Mouse (Mus musculus): ENCODE measurements around the gene Akr7a5. TPM values are rescaled to one million over a fixed set of nuclear protein-coding genes. Genes with fewer than 3 reads are reported as not detected.

Gene Akr7a5
- 10 to 100 TPM; 28.2 to 29.7 TPM for total RNA-seq (2021)
- long read RNA-seq, experiment 1, transcript Akr7a5-201 (7 exons, 1,288 nt): major isoform, 29 of 33 reads
- long read RNA-seq, experiment 1, partial matches to known transcripts: 1 of 33 reads
- long read RNA-seq, experiment 1, other reads (novel, unspliced or antisense): 3 of 33 reads
- long read RNA-seq, experiment 2, transcript Akr7a5-201 (7 exons, 1,288 nt): major isoform, 38 of 44 reads
- long read RNA-seq, experiment 2, partial matches to known transcripts: 0 of 44 reads
- long read RNA-seq, experiment 2, other reads (novel, unspliced or antisense): 6 of 44 reads

DNA sequence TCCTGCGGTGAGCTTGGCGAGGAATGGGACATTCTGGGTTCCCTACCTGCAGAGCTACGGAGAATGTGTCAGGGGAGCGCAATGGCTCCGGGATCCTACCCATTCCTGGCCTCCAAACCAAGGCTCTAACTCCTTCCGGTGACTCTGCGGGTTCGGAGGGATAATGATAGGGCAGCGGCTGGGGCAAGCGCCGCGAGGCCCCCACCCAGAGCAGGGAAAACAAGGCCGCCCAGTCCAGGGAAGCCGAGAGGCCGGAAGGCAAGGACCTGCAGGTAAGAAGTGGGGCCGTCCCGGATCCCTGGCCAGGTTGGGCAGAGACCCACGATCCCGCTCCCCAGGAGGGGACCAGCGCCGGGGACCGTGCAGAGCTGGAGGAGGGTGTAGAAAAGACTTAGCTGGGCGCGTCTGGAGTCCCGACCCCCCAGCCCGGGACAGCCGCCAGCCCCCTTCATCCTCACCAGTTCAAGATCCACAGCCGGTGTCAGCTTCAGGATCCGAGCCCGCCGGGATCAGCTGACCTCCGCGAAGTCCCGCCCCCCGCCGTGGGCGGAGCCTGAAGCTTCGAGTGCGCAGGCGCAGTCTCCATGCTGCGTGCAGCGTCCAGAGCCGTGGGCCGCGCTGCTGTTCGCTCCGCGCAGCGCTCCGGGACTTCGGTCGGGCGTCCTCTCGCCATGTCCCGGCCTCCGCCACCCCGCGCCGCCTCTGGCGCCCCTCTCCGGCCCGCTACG, at the start of gene Akr7a5, which contains the start of gene Pqlc2:
Gene Akr7a5, plus strand, starts transcription at position 574 of the 728 bp plus-strand sequence.
Gene Pqlc2, minus strand, starts transcription at position 538 of the 728 bp plus-strand sequence.
- peak; percentile 97 to 98 for DNase-seq (ENCODE audit: low spot score in 2 of 2)

DNA sequence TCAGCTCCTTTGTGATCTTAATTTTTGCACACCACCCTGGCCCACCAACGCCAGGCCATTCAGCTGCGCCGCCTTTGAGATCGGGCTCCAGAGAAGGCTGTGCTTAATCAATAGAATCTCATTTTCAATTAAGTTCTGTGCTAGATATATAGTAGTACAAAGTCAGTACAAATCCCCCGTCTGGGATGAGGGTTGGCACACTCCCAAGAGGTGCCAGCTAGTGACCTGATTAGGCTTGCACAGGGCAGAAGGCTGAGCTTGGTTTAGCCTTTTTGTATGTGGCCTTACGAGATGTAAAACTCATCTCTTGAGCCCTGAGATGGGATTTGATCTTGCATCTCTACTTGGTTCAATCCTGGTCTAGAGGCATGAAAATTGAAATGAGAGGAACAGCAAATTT, 47.6 kb upstream of the Akr7a5 start:
- DNase-seq (ENCODE audit: low spot score in 2 of 2): no peak

DNA sequence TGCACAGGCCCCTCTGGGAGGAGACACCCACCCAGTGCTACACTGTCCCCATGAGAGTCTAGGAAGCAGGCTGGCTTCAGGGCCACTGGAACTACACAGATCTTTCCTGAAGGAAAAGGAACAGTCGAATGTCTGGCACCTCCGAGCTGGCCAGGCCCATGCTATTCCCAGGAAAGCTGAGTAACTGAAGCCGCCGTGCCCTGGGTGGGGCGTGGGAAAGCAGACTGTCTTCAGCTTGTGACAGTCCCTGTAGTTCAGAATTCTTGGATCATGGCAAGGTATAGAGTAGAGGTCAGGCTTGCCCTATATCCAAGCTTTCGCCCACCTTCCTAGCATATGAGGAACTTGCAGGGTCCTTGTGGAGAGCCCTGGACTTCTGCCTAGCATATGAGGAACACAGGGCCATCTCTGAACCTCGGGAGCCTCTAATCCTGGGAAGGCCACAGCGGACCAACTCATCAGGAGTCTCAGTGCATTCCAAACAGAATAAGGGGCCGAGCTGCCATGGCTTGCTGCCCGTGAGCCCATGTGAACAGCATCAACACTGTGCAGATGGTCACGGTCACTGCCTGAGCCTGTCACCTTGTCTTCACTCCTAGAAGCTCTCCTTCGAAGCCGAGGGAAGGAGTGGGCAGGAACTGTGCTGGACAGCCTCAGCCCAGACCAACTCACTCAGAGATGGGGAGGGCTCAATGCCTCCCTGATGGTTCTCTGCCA, 44.6 kb upstream of the Akr7a5 start:
- no peak for DNase-seq (ENCODE audit: low spot score in 2 of 2)

DNA sequence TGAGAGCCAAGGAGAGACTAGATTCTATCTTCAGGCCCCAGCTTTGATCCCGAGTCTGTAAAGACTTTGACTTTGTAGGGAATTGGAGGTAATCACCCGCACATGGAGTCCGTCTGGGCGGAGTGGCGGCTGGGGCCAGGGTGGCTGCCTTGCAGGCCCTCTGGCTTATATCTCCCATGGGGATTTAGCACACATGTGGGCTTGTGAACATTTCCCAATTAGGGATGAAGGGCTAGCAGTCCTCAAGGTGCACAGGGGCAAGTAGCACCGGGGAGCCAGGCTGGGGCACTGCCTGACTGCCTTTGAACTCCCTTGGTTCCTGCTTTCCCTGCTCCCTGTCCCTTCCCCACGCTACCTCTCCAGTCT, 44.1 kb upstream of the Akr7a5 start:
- DNase-seq (ENCODE audit: low spot score in 2 of 2): no peak

DNA sequence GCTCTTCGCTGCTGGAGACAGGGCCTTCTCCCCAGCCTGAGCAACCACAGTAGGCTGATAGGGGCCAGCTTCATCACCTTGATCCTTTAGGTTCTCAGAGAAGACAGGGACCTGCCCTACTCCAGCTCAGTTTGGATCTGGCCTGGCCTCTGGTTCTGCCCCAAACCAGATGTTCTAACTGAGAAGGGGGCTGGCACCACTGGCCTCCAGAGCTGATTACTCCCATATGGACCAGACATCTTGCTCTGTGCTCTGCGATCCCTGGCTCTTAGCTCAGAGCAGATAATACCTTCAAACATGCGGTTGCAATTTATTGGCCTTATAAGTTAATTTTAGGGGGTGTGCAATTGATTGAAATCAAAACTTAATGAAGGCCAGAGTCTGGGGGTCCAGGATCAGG, 43.2 kb upstream of the Akr7a5 start:
- DNase-seq (ENCODE audit: low spot score in 2 of 2): no peak

DNA sequence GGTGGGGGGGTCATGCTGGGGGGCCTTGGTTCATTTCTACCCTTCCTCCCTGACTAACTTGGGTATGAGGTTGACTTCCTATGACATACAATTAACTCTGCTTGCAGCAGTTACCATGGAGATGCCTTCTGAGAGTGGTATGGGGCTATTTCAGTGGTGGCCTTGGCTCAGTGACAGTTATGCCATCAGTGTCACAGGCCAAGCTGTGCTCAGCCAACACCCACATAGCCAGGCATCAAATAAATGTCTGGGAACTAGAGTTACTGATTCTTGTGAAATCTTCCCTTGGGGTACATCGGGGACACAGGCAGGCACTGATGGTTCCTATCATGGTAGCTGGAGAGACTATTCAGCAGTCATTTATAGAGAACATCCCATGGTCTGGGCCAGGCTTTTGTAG, 42.3 kb upstream of the Akr7a5 start:
- DNase-seq (ENCODE audit: low spot score in 2 of 2): no peak

DNA sequence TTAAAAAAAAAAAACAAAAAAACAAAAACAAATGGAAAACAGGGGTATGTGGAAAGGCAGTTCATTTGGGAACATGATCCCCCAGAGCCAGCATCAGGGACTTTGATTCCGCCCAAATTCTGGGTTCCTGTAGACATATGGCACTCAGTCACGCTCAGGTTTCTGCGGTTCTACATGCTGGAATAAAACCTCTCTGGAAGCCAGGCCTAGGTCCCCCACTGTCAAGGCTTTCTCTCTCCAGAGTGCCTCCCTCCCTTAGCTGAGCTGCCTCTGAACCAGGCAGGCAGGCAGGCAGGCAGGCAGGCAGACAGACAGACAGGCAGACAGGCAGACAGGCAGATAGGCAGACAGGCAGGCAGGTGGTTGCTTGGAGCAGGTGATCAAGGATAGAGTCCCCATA, 40.4 kb upstream of the Akr7a5 start:
- DNase-seq (ENCODE audit: low spot score in 2 of 2): no peak

DNA sequence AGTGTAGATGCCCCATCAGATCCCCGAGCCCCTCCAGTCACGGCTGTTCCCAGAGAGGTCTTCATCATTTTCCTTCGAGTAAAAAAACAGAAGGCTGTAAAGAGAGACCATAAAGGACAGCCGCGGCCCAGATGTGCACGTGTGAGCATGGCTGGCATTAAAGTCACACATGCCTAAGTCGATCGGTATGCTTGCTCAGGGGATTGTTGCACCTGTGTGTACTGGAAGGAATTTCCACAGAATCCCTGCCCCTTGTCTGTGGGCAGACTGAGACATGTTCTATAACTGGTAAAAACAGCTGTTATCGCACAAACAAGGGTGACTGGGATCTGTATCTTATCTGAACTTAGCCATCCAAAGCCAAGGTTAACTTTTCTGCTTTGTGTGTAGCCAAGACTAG, 39.0 kb upstream of the Akr7a5 start:
- DNase-seq (ENCODE audit: low spot score in 2 of 2): no peak

DNA sequence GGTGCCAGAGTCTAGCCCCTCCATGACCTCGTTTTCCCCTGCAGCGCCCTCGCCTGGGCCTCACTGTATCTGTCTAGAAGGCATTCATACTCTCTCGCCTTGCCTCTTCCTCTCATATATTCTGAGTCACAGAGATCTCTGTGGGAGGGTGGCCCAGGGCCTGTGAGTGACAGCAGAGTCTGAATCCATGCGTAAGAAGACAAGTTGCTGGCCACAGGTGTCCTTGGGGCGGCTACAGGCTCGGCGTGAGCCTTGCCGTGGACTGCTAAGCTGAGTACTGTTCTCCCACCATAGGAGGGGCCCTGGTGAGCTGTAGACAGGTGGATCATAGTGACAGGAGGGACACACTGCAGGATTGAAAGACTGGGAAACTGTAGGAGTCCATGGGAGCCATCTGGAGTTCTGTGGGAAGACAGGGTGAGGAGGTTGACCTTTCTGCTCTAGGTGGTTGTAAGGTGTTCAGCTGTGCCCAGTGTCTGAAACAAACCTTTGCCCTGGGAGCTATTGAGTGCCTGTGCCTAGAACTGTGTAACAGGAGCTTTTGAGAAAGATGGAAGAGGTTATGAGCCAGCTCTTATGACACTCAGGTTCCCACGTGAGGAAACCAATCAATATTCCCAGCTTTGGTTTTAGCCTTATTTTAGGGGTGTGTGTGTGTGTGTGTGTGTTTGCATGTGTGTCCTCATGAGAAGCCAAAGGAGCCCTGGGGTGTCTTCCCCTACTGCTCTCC, 37.4 kb upstream of the Akr7a5 start:
- DNase-seq (ENCODE audit: low spot score in 2 of 2): no peak

DNA sequence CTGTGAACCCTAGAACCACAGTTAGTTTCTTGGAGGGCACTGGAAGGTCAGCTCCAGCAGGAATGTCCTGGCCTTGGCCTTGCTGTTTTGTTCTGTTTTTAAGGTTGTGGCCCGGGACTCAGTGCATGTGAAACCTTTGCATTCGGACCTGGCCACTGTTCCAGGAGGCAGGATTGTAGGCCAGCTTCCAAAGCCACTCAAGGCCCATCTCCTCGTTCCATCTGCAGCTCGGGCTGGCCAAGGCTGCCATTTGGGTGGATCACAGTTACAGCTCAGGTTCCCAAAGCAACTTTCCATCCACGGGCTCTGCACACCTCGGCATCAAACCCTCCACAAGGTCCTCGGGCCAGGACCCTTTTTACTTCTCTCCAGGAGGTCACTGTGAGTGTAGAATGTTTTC, 36.0 kb upstream of the Akr7a5 start:
- no peak for DNase-seq (ENCODE audit: low spot score in 2 of 2)

DNA sequence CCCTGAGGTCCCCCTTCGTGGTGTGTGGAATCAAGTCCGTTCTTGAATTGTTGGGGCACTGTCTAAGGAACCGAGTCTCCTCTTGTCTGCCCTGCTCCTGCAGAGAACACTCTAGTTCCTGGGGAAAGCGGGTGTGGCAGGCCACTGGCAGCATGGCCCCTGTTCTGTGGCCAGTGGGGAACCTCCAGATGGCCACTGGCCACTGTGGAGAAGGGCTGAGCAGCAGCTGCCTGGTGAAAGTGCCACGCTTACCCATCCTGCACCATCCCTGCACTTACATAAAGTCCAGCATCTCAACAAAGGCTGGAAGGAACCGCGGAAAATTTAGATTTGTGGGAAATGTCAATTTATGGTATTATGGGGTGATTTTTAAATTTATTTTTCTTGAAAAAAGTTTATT, 34.1 kb upstream of the Akr7a5 start:
- DNase-seq (ENCODE audit: low spot score in 2 of 2): no peak

DNA sequence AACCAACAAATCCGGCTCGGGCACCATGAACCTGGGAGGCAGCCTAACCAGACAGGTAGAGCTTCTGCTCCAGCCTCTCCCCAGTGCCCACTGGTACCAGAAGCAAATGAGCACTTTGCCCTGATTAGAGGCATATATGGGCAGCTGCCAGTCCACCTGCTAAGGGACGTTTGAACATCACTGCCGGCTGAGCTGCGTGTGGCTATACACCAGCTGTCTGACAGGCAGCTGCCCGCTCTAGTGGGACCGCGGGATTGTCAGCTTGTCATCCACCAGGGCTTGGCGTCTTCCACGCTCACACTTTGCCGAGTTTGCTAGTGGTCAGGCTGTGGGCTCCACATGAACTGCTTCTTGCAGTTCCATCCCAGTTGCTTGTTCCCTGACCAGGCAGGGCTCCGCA, 30.0 kb upstream of the Akr7a5 start:
- DNase-seq (ENCODE audit: low spot score in 2 of 2): no peak

DNA sequence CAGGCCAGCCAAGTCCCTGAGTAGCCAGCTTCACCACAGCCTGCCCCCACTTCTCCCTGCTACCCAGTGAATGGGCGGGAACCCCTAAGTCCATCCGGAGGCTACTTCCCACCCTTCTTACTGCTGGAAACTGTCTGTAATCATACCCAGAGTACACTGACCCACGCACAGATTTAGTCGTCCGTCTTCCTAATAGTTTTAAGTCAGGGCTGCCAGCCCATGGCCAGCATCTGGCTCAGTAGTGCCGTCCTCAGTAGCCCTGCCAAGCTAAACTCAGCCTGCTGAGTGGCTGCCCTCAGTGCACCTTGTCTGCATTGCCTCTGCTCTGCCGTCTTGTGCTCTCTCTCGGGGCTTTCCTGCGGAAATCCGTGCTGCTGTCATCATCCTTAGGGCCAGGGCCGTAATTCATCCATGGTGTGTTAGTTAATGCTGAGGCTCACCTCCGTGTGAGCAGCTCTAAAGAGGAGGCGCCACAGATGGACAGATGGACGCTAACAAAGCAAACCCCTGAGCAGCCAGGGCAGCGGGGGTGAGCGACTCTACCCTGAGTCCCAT, 28.7 kb upstream of the Akr7a5 start:
- DNase-seq (ENCODE audit: low spot score in 2 of 2): no peak

DNA sequence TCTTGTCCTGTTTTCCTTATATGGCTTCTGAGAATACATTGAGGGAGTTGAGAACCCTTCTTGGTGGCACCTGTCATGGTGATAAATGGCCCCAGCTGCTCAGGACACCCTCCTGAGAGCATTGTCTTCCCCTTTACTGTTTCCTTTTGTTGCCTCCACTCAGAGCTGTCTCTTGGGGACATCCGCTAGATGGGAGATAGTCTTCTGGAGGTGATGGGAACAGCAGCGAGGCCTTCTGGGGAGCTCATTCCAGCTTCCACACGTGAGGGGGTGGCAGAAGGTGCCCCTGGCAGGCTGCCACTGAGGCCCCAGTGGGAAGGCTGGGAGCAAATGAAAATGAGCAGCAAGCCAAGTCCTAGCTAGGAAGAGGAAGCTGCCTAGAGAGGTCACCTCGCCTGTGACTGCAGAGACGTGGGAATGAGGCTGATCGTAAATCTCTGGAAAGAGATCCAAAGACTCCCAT, 27.6 kb upstream of the Akr7a5 start:
- no peak for DNase-seq (ENCODE audit: low spot score in 2 of 2)

DNA sequence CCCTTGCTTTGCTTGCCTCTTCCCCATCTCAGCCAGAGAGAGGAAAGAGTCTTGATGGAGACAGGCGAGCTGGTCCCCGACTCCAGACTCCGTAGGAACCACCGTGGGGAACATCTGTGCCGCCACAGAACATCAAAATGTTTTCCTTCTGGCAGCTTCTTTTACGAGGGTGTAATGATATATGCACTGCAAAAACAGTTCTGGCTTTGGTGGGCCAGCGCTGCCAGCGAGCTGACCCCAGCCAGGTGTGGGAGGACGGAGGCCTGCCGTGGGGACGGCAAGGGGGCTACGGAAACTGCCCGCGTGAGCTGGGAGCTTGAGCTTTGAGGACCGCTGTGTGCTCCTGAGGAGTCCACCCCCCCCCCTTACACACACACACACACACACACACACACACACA, 25.7 kb upstream of the Akr7a5 start:
- DNase-seq (ENCODE audit: low spot score in 2 of 2): no peak

DNA sequence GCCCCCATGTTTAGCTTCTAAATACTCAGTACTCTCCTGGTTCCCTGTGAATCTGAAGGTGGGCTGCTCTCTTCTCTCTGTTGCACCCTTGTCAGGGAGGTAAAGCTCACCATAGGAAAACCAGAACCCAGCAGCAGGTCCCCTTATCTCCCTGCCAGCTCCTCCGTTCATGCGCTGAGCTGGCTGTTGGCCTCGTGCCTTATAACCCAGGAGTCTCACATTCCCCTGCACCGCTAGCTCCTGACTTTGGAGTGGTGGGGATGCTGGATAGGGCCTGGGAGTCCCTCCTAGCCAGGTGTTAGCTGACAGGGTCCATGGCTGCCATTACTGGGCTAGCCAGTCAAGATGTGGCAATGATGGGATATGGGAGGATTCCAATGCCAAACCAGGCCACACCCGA, 24.3 kb upstream of the Akr7a5 start:
- DNase-seq (ENCODE audit: low spot score in 2 of 2): no peak

DNA sequence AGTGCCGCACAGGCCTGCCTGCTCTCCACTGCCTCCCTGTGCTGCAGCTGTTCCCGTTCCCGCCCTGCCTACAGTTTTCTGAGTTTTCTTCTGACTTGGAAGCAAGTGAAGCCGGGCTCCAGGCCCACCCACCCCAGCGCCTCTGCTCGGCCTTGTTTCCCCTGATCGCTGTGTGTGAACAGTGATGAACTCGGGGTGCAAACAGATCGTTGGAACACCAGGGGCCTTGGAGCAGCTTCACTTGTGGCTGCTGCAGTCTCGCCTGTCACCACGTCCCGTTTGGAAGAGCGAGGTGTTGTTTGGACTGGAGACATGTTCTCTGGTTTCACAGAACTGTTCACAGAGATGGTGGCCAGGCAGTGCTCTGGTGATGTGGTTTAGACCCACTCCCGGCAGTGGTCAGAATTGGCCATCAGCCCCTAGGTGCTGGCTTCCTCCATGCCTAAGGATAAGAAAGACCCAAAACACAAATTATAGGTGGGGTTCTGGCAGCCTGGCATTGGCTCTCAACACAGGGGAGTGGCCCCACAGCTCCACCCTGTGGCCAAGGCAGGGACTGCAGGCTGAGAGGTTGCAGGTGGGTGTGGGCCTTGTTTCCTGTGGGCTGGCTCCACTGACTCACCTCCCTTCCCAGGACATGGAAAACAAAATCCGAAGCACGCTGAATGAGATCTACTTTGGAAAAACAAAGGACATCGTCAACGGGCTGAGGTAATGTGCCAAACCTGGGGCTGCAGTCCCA, 23.3 kb upstream of the Akr7a5 start:
- DNase-seq (ENCODE audit: low spot score in 2 of 2): peak; percentile 78 to 81

DNA sequence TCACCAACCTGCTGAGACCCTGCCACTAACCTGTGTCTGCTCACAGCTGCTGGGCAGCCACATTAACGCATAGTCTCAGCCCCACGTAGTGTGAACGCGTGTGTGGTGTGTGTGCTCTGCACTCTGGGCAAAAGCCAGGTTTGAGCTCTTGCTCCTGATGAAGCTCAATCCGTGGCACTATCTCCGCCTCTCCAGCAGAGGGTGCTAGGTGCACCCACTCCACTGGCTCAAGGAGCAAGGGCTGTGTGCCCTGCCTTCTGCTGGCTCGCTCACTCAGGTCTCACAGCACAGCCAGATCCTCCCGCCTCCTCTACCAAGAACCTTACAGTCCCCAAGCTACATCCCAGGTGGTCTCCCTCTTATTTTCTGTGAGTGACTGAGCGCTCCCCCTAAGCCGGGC, 21.5 kb upstream of the Akr7a5 start:
- DNase-seq (ENCODE audit: low spot score in 2 of 2): peak in 1 of 2 experiments; percentile 64

DNA sequence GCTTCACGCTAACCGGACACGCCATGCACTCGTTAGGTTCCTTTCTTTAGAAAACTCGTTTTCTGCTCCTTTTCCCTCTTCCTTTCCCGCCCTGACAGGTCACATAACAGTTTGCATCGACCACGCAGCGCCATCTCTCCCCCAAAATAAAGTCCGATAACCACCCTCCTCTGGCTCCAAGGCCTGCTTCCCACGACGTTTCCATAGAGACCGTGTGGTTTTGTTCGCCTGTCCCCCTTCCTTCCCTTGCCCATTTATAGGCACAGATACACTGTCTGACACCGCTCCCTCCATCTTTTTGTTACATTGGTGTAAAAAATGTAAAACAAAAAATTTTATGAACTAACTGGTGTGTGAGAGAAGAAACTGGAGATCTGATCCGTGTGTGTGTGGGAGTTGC, 19.4 kb upstream of the Akr7a5 start:
- DNase-seq (ENCODE audit: low spot score in 2 of 2): no peak

DNA sequence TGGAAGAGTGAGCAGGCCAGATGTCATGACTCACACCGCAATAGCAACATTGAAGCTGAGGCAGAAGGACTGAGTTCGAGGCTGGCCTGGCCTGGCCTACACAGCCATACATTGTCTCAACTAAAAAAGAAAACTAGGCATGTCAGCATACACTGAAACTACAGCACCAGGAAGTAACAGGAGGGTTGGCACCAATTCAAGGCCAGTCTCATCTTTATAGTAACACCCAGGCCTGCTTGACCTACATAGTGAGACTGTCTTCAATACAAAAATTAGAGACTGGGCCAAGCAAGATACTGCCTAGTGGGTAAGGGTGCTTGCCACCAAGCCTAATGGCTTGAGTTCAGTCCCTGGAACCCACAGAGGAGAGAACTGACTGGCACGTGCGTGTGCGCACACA, 18.5 kb upstream of the Akr7a5 start:
- no peak for DNase-seq (ENCODE audit: low spot score in 2 of 2)
